Mouse (Mus musculus): ENCODE results near the gene Prkca.

The Prkca gene

DNA sequence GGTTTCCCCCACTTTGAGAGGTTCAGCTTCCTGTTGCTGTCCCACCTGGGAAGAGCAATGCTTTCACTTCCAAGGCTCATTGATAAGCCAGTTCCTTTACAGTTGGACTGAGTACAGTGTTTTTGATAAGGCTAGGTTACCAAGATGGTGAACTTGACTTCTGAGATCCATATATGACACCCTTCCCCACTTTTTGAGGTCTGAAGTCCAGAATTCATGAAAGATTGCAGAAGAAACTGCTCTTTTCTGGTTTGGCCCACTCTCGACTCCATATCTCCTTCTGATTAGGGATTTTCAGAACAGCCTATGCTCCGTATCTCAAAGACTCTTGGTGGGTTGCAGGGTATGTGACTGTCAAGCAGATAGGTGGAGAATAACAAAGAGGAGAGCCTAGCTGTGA is 406.8 kb downstream of the Prkca start:
- in situ Hi-C loops (cut with MboI), result no loop called here

DNA sequence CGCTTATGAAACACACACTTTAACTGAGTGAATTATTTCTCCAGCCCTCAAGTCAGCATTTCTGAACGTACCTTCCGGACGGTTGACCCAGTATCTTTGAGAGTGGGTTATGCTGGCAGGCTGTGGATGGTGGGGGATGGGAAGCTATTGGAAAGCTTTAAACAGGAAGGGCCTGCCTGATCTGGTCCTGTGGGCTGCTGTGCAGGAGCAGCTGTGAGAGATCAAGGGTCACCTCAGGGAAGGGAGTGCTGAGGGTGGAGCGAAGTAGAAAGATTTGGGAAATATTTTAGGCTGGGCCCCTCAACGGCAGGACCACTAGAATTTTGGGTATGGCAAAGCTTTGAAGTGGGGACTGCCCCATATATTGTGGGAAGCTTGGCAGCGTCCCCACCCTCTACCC is 412.0 kb downstream of the Prkca start:
- in situ Hi-C loops (cut with MboI), result no loop called here

DNA sequence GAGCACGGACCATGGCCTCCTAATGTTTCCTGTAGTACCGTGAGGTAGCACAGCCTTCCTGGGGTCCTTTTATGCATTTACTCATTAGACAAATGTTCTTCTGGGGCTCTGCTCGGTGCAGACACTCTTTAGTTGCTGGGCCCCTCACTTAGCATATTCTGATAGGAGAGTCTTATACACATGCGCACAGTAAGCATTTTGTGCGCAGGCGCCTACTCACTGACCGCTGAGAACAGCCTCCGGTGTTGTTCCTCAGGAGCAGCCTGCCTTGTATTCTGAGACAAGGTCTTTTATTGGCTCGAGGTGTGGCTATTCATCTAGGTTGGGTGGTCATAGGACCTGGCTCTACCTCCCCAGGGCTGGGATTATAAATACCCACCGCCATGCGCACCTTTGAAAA is 412.4 kb downstream of the Prkca start:
- in situ Hi-C loops (cut with MboI), result no loop called here

DNA sequence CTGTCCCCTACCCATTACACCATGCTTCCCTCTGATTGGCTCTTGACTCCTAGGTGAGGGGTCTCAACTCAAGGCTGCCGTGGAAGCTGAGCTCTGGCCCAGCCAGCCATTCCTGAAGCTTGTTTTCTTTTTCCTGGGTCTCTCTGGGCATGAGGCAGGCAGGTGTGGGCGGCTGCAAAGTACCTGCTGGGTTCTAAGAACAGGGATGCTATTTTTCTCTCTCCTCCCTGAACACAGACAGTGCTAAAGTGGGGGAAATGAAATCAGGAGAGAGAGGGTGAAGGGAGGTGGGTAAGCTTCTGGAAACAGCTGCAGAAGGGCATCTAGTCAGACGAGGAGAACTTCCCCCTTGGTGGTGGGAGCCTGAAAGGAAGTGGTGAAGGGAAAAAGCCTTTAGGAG is 414.0 kb downstream of the Prkca start:
- in situ Hi-C loops (cut with MboI), result no loop called here

DNA sequence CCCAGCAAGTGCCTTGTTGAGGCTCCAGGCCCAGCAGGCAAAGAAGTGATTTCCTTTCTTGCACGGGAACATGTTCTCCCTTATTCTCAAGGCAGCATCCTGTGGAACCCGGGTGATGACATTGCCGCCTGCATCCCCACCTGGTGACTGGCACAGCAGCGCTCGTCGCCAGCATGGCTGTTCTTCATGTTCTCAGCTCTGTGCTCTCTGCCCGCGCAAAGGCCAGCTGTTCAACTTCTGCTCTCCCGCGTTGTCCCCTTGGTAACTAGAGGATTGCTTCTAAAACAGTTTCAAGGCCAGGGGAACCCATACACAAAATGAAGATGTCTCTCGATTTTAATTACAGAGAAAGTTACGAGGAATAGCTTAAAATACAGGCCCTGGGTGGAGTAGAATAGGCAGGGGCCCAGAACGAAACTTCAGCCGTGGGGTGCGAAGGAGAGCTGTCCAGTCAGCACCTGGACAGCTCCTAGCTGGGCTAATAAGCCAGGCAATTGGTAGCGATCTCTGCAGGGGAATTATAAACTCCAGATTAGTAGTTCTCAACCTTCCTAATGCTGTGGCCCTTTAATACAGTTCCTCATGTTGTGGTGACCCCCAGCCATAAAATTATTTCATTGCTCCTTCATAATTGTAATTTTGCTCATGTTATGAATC is 423.7 kb downstream of the Prkca start:
- in situ Hi-C loops (cut with MboI), result no loop called here

DNA sequence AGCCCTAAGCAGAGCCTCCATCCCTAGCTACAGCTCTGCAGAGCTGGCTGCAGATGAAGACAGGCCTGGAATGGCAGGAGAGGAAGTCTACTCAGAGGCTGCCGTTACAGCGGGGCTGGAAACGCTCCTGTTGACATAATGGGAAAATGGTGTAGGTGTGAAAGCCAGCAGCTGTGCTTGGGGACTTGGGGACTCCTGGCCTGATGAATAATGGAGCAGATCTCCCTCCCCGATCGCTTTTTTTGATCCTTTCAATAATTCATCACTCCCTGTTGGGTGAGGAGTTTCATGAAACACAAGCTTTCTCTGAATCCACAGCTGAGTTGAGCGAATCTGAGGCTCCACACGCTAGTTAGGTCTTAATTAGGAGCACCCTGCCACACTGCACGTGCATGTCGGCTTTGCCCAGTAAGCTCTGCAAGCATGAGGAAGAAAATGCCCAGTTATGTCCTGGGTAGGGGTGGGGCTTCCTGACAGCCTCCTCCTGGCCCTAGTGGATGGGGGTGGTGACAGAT is 425.9 kb downstream of the Prkca start:
- in situ Hi-C loops (cut with MboI), result no loop called here

DNA sequence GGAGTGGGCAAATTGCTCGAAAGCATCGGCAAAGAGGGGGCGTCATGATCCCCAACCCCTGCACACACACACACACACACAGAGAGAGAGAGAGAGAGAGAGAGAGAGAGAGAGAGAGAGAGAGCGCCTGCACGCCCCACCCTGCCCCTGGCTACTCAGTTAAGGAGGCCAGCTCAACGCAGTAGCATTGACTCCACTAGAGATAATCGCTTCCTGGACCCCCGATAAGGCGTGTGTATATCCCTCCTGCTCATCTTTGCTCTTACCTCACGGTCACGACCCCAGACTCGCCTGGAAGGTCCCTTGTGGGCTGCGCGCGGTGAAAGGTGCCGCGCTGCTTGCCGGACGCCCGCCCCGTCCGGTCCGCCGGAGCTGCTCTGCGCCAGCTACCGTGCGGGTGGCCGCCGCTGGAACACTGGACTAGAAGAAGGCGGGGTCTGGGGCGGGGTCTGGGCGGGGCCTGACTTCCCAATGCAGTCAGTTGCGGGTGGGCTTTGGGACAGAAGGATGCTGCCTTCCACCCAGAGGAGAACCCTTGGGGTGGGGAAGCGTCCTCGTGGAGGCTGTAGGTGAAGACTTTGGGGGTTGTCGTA is 429.0 kb downstream of the Prkca start, which contains the start of gene Cacng5:
Gene Cacng5, minus strand, starts transcription at position 422 of the 593 bp plus-strand sequence.
- in situ Hi-C loops (cut with MboI), result no loop called here

DNA sequence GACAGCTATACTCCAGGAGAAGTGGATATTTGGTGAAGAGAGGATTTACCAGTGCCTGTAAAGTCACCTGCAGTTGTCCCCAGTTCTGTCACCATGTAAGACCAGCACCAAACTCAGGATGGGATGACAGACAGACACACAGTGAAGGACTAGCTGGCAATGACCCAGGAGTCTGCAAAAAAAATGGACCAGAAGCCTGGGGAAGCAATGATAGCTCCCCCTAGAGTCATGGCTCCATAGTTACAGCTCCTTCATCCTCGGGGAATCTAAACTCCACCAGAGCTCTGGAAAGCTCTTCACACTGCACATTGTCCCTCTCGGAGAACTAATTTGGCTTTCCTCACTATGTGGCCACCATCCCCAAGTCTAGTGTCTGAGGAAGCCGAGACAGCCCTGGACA is 430.4 kb downstream of the Prkca start:
- in situ Hi-C loops (cut with MboI), result no loop called here

DNA sequence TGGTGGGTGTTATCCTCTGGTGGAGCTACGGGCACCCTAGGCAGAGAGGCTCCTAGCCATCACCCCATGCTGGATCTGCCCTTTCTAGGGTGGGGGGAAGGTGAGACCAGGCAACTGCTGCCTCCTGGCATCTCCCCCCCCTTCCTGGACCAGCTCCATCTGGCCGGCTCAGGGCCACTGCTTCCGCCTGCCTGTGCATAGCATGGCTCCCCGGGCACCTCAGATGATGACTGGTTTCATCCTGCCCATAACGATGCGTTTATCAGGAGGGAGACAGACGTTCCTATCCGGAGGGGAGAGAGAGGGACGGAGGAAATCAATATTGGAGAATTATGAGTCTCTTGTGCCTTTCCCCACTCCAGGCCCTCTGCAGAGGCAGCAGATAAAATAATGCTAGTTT is 438.4 kb downstream of the Prkca start:
- in situ Hi-C loops (cut with MboI), result no loop called here

DNA sequence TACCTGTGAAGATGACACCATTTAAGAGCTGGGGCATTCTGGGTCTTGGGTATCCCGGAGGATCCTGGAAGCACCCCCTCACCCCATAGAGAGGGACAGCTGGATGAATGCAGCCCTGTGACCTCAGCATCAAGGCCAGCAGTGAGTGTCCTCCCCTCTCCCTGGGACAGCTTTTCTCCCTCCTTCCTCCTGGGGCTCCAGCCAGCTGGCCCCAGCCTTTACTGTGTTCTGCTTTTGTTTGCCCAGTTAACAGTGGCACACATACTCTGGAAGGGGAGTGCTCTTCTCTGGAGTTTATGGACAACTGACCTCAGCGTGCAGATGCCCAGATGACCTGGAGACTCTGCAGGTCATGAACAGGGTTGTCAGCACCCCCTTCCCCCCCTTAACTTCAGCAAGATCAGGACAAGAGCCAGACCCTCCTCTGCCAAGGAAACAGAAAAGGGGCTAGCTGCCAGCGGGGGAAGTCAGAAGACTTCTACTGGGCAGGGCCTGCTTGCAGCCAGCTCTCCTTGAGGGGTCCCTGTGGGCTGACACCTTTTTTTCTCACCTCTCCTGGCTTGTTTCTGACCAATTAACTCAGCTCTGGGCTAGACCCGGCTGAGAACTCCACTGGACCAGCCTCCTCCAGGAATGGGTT is 439.6 kb downstream of the Prkca start:
- in situ Hi-C loops (cut with MboI), result no loop called here

DNA sequence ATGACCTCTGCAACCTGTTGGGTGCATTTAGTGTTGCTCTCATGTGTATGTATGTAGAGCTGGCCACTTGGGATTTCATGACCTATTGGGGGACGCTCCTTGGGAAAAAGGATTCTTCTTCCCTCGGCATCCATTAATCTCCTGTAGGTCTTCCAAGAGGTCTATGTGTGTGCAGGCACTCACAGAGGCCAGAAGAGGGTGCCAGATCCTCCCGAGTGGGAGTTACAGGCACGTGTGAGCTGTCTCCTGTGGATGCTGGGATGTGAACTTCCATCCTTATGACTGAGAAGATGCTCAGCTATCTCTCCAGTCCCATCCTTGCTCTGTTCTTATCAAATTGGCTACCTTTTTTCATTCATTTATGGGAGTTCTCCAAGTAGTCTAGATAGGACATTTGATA is 443.3 kb downstream of the Prkca start:
- in situ Hi-C loops (cut with MboI), result no loop called here

DNA sequence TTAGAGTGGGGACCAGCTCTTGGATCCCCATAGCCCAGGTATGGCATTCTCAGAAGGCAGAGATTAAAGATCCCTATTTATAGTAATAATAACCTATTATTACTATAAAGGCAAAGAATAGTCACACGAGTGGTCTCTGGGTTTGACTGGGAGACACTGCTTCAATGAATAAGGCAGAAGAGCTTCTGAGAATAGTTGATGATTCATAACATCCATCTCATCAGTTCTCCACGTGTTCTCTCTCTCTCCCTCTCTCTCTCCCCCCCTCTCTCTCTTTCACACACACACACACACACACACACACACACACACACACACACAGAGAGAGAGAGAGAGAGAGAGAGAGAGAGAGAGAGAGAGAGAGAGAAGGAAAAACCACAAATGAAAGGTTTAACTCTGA is 445.0 kb downstream of the Prkca start:
- in situ Hi-C loops (cut with MboI), result no loop called here

DNA sequence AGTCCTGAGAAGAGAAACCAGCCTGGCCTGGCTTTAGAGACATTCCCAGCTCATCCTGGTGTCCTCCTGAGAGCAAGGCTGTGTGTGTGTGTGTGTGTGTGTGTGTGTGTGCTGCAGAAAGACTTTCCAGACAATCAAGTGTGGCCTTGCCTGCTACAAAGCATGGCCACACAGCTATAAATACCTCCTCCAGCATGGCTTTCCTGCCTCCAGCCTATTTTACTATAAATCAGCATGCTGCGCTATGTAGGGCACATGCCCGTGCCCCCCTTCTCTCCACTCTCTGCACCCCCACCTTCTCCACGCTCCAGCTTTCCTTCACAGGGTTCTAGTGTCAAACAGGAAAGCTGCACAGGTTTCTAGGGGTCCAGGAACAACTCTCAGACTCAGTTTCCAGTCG is 448.1 kb downstream of the Prkca start:
- in situ Hi-C loops (cut with MboI), result no loop called here

DNA sequence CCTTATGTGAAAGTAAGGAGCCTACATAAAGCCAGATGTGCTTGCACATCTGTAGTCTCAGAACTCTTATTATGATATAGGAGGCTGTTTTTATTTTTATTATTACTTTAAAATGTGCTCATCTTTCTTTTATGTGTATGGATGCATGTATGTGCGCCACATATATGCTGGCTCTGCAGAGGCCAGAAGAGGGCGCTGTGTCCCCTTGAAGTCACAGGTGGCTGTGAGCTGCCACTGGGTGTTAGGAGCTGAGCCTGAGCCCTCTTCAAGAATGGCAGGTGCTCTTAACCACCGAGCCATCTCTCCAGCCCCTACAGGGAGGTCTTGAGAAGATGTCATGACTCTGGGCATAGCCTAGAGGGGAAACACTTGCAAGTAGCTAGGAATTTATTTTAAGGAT is 452.4 kb downstream of the Prkca start:
- in situ Hi-C loops (cut with MboI), result no loop called here

DNA sequence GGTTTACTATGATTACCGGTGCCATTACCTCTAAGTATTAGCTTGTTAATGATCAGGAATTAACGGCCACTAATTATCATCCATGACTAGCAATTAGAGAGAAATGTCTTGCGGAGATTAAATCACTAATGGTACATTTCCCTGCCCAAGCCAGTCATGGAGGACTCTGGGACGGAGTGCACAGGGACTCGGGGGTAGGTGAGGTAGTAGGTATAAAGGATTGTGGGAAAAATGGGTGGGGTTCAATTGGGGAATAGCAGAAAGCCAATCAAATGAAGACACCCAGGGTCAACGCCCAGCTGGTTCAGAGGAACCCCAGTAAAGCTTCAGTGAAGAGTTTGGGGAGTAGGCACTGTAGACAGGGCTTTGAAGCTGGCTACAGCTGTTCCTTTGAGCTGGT is 456.4 kb downstream of the Prkca start:
- in situ Hi-C loops (cut with MboI), result no loop called here
